Mouse (Mus musculus): ENCODE measurements around the gene Col8a1.

The Col8a1 gene

DNA sequence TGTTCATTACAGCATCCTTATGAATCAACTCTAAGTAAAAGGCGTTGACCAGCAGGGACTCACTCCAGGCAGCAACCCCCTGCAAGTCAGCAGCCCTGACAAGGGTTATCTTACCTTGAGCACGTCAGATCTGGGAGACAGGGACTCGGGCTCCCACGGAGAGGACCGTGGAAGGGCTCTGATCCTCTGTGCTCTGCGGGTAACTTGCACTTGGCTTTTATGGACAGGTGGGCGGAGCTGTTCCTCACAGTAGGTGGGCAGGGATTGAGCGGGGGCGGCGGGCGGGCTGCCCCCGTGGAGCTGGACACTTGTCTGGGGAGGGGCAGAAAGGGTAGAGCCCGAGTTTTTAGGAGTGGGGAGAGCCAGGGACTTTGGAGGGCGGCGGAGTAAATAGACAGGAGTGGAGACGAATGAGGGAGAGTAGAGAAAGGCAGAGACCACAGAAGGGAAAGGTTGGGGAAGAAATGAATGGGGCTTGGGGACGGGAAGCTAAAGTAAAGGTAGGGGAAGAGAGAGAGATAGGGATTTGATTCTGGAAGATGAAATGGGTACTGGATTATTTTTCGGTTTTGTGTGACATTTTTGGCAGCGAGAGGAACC lies at the start of gene Col8a1:
TSS of gene Col8a1 (minus strand) at position 212 of the 600 bp plus-strand sequence.
- DNase-seq (ENCODE audit: low spot score in 2 of 2): no peak

DNA sequence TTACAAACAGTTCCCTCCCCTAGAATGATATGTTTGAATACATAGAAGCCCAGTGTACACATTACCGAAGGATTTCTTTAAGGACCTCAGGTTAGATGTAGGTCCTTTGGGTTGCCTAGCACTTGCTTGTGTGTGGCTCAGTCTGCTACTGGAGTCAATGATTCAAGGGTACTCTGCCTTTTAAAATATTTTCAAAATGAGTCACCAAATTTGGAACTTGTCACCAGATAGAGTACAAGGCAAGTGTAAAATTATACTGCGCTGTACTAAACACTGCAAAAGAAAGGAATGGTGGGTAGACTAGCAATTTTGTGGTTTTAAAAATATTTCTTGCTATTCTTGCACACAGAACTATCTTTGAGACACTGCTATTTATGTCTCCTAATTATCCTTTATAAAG lies 47.3 kb upstream of the Col8a1 start:
- DNase-seq (ENCODE audit: low spot score in 2 of 2): no peak

GRCm38 (mm10) chr16:57796321-57796720 lies 41.8 kb upstream of the Col8a1 start:
- DNase-seq (ENCODE audit: low spot score in 2 of 2): no peak

GRCm38 (mm10) chr16:57779011-57779410 lies 24.5 kb upstream of the Col8a1 start:
- no peak for DNase-seq (ENCODE audit: low spot score in 2 of 2)

DNA sequence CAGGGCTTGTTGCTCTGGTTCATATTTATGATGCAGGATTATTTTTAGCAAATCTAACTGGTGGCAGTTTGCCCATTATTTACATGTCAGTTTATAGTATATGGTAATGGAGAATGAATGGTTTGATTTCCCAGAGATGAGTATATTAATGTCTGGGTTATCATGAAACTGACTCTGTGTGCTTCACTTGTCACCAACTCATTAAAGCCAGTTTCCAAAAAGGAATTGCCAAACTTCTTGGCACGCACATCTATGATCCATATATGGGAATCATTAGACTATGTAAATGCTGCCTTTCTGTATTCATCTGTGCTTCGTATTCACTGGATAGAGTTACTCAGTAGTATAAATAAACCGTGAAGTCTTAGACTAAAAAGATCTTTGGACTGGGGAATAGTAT lies 11.1 kb upstream of the Col8a1 start:
- DNase-seq (ENCODE audit: low spot score in 2 of 2): no peak

- DNase-seq (ENCODE audit: low spot score in 2 of 2): no peak
Observed at GRCm38 (mm10) chr16:57759862-57760261, 5.3 kb upstream of the Col8a1 start.

DNA sequence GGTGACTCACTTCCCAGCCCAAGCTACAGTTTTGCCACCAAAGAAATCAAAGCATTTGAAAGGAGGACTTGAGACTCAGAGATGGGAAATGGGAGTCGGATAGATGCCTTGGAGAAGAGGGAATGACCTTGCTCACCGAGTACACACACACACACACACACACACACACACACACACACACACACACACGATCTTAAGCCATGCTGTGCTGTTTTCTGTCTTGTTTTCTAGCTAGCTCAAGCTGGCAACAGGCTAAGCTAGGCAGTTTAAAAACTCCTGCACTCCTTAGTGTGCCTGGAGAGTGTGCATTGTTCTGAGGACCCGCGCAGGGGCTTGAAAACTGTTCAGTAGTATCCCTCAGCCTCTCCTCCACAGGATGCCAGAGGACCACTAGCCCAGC lies 1.2 kb upstream of the Col8a1 start:
- no peak for DNase-seq (ENCODE audit: low spot score in 2 of 2)

- peak in 1 of 2 experiments; percentile 10 for DNase-seq (ENCODE audit: low spot score in 2 of 2)
Observed at GRCm38 (mm10) chr16:57755241-57755640, 704 bp upstream of the Col8a1 start.

DNA sequence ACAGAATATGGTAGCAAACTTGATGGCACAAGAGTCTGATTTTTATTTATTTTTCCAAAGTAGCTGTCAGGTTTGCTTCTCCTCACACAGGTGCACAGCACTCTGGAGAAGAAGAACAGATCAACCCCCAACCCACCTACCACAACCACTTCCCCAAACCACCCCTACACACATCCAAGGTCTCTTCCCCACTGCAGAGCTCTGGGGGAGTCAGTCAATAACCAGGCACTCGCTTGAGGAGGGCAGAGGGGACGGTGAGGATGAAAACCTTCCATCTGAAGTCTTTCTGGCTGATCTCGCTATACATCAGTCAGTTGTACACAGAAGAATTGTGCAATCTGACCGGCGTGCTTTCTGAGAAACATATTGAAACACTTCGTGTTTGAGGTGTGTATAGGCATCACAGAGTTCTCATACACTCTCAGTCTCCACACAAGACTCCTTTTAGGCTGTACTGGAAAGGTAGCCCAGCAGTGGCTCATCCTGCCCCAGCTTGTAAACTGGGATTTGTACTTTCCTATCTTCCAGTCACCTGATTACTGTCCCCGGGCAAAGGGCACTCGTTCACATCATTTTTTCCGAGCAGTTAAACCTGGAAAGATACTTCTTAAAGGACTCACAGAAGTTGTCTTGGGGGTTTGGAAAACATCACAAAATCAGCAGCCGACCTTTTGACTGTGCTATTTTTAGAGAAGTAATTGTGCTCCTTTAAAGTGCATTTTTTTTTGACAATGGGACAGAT lies 827 bp downstream of the Col8a1 start:
- DNase-seq (ENCODE audit: low spot score in 2 of 2): no peak

DNA sequence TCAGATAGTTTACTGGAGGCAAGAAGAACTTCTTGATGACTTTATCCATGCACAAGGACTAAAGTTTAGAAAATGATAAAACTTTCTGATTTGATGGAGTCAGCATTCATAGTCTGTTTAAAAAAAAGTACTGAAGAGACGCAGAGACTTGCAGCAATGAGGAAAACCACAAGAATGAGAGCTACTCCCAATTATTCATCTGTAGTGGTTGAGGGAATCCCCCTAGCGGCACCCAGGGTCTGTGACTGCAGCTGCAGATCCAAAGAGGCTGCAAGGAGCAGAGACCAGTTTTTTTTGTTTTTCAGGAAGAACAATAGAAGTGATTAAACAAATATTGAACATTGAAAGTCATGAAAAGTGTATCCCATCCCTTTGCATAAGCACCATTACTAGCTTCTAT lies 4.0 kb downstream of the Col8a1 start:
- no peak for DNase-seq (ENCODE audit: low spot score in 2 of 2)

DNA sequence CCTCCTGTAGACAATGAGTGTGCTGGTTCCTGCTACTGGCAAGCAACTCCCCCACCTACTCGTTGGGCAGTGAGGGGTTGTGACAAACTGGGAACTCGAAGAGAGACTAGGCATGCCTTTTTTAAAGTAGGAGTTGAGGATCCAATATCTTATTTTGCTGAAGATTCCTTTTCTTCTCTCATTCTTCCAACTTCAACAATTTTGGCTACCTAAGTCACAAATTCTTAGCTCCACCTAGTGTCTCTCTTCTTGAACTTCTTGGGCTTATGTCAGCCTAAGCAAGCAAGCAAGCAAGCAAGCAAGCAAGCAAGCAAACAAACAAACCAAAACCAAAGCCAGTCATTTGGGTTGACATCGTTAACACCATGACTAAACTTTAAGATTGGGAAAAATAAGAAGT lies 6.4 kb downstream of the Col8a1 start:
- DNase-seq (ENCODE audit: low spot score in 2 of 2): no peak

DNA sequence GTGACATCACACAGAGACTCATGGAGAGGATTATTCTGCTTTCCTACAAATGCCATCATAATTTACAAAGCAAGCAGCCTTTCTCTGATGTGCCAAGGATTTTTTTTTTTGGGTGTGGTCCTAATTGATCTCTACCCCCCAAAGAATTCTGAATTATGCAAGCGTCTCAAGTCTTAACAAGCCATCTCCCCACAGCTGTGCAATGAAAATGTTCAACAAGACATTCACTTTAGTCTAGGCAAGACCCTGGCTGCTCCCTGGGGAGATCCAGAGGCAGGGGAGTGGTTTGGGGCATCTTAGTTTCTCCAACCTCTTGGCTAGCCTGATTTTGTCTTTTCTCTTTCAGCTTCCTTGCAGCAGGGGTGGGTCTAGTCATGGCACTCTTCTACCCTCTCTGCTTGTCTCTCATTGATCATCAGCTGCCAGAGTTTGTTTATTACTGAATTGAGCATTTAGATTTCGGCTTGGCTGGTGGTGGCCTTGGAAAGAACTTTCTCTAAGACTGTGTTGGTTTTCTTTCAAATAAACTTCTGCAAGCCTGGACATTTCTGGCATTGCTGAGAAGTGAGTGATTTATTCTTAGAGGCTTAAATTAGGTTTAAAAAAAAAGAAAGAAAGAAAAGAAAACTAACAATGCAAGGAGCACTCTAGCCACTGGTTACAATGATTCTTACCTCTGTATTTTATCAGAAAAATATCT lies 7.0 kb downstream of the Col8a1 start:
- DNase-seq (ENCODE audit: low spot score in 2 of 2): no peak

GRCm38 (mm10) chr16:57740169-57740568 lies 14.4 kb downstream of the Col8a1 start:
- DNase-seq (ENCODE audit: low spot score in 2 of 2): no peak

- DNase-seq (ENCODE audit: low spot score in 2 of 2): no peak
Observed at GRCm38 (mm10) chr16:57734942-57735341, 19.6 kb downstream of the Col8a1 start.

DNA sequence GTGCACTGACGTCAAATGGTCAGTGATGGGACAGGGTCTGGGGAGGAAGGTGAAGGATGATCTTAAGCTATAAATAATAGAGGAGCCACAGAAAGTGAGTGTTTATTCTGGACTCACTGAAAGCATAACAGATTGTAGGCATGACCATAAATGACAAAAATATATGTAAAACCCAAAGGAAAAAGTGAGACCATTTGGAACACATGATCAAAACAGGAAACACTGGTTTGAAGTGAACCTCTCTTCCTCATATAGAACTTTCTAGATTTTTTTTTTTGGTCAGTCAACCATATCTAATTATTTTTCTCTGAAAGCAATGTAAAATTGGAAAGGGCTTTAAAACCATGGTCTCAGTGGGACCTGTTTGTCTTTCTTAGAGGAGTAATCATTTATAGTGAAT lies 21.0 kb downstream of the Col8a1 start:
- DNase-seq (ENCODE audit: low spot score in 2 of 2): no peak

DNA sequence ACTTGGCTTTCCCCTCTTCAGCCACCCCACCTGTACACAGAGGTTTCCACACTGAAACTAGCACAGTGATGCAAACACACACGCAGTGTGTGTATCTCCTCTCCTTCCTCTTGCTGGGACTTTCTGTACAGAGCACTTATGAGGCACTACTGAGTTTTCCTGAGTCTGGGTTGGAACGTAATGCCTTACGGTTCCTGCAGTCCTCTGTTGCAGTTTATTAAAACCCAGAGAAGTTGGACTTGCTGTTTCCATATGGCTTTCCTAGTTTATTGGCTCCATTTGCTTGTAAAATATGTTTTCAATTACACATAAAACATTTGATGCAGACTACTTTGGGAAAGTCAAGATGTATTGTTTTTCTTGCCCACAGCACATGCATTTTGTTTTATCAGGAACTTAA lies 21.4 kb downstream of the Col8a1 start:
- DNase-seq (ENCODE audit: low spot score in 2 of 2): no peak

- DNase-seq (ENCODE audit: low spot score in 2 of 2): no peak
Observed at GRCm38 (mm10) chr16:57724978-57725377, 29.6 kb downstream of the Col8a1 start.

DNA sequence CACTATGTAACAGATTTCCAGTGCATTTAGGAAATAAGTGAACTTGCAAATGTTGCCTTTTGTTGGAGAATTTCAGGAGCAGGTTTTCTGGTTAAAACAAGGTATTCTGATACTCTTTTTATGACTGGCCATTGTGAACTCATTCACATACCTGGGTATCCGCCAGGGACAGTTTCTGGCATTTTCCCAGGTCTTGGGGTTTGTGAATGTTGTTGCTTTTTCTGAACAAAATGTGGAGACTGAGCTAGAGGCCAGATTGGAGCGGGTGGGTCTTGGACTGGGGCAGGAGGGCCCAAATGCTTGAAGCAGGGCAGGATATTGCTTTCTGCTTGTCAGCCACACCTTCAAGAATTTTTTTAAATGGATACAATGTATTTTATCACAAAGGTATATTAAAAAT lies 35.6 kb downstream of the Col8a1 start:
- DNase-seq (ENCODE audit: low spot score in 2 of 2): no peak

DNA sequence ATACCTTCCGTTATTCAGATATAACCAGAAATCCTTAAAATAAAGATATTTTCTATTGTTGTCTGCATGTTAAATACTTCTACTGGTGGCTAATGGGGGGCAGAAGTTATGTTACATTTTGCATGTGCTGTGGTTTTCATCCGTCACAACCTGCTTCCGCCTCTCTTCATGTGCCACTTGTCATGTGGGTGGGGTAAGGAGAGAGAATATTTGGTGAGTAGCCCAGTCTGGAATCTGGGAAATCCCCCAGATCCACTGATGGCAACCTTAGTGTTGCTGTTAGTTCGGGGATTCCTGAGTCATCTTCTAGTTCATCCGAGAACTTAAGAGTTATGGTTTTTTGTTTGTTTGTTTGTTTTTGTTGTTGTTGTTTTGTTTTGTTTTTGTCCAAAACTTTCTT lies 55.8 kb downstream of the Col8a1 start:
- no peak for DNase-seq (ENCODE audit: low spot score in 2 of 2)

DNA sequence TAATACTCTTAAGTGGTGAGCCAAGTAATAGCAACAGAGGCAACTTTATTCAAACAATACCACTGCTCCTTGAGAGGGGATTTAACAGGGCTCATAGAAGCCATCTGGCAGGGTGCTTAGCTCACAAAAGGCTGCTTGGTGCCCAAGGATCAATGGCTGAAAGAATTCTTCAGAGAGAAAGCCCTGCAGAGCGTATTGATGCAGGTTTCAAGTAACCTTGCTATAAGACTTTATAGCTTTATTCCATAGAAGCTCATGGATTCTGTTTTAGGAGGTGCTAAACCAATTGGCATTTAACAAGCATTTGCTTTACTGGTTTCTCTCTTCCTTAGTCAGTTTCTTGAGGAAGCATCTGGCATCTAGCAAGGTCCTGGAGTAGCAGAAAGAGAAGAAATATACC lies 59.8 kb downstream of the Col8a1 start:
- DNase-seq (ENCODE audit: low spot score in 2 of 2): no peak

- DNase-seq (ENCODE audit: low spot score in 2 of 2): no peak
Observed at GRCm38 (mm10) chr16:57693906-57694522, 60.5 kb downstream of the Col8a1 start.

DNA sequence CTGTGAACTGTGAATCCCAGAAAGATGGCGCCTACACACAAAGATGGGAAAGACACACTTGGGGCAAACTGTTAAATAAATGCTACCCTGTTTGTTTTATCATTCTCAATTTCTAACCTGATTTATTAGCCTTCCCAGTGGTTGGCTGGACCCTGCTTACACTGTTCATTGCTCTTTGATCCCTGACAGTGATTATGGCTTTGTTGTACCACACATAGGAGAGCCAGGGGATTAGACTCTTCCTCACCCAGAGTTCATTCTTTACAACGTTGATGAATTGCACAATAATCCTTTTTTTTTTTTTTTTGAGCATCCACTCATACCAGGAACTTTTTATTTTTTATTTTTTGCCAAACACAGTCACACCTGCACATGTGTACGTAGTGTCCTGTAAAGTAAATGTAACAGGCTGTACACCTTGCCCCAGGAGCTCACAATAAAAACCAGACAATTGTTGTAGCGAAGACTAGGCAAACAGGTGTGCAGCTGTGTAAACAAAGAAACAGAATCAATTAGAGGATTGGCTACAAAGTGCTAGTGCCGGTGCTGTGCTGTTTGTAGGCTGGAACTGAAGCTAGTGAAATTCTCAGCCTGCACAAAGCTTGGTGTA lies 68.6 kb downstream of the Col8a1 start:
- no peak for DNase-seq (ENCODE audit: low spot score in 2 of 2)
